In genomic region chr2:27745673-27746620, GRCm38 (mm10) we compare ENCODE assay signal across 8 mouse cellular contexts.
DNase-seq lines count a peak whose midpoint lies in the region; ATAC-seq and TF ChIP-seq lines count a peak whose summit lies in the region.

No protein-coding gene starts in this region.

- no peaks in the 10 kb centered on the region for H3K9me3 ChIP-seq in heart, embryonic 11.5 days (replicated peaks; ENCODE audit: control insufficient read depth, low read length)
- H3K9me3 ChIP-seq in midbrain, embryonic 13.5 days: no peaks in the 10 kb centered on the region

- 0 out of 2 replicates have a peak, but pooled peaks have one; percentile 23 for ATAC-seq in heart, embryonic 11.5 days (replicated peaks; ENCODE audit: insufficient number of reproducible peaks, low FRiP score, low TSS enrichment)
- ATAC-seq in midbrain, embryonic 13.5 days: peak; percentile 39; the same call in 1 of the 2 replicates

- H3K4me1 ChIP-seq in kidney, adult 2 months (ENCODE audit: control insufficient read depth, insufficient read depth, low read length): peaks cover 19% of the 10 kb centered on the region
- H3K4me1 ChIP-seq in heart, embryonic 11.5 days (ENCODE audit: control insufficient read depth, insufficient read depth, low read length): peaks cover 33% of the 10 kb centered on the region
- peaks cover 49% of the 10 kb centered on the region for H3K4me1 ChIP-seq in midbrain, embryonic 13.5 days (replicated peaks)

- H3K27me3 ChIP-seq in kidney, adult 2 months (replicated peaks; ENCODE audit: control insufficient read depth, insufficient read depth, low read length): no peaks in the 10 kb centered on the region
- peaks cover 47% of the 10 kb centered on the region for H3K27me3 ChIP-seq in heart, embryonic 11.5 days (ENCODE audit: control insufficient read depth, insufficient read depth, low read length)
- no peaks in the 10 kb centered on the region for H3K27me3 ChIP-seq in midbrain, embryonic 13.5 days

- DNase-seq in kidney, adult 2 months: peak; percentile 53
- no peak for DNase-seq in kidney, adult 18-20 months
- DNase-seq in adrenal gland, postnatal 36 days: peak; percentile 20 to 39
- DNase-seq in left cerebral cortex, postnatal 14 days (ENCODE audit: low spot score in 2 of 2): peak; percentile 62 to 68
- no peak for DNase-seq in cerebellum, adult 9-11 months
- DNase-seq in adipocyte (ENCODE audit: low spot score): no peak

- H3K4me3 ChIP-seq in kidney, adult 2 months (ENCODE audit: insufficient read depth, low read depth, low read length): no peak overlapping the region
- no peak overlapping the region for H3K4me3 ChIP-seq in heart, embryonic 11.5 days (ENCODE audit: low read depth, low read length)
- H3K4me3 ChIP-seq in midbrain, embryonic 13.5 days (replicated peaks): no peak overlapping the region

- H3K9ac ChIP-seq in heart, embryonic 11.5 days (ENCODE audit: low read depth, low read length): no peak overlapping the region
- H3K9ac ChIP-seq in midbrain, embryonic 13.5 days (replicated peaks): peak overlapping the region; percentile 7; the same call in 1 of the 2 replicates

- H3K36me3 ChIP-seq in kidney, adult 2 months (ENCODE audit: control insufficient read depth, insufficient read depth, low read length): no peaks in the 10 kb centered on the region; the same call in 1 of the 2 replicates
- peaks cover 9% of the 10 kb centered on the region for H3K36me3 ChIP-seq in heart, embryonic 11.5 days (ENCODE audit: control insufficient read depth, insufficient read depth, low read length)
- H3K36me3 ChIP-seq in midbrain, embryonic 13.5 days: peaks cover 10% of the 10 kb centered on the region

- H3K4me2 ChIP-seq in heart, embryonic 11.5 days: no peak overlapping the region
- no peak overlapping the region for H3K4me2 ChIP-seq in midbrain, embryonic 13.5 days (replicated peaks)

- no peak for TF ChIP-seq POLR2A in kidney, adult 2 months (IDR thresholded peaks at IDR 0.05; ENCODE audit: low read depth, low read length)

- TF ChIP-seq CTCF in kidney, adult 2 months (conservative IDR thresholded peaks at IDR 0.05; ENCODE audit: insufficient read depth, insufficient read length, low read depth, low read length): 0 out of 2 replicates have a peak, but pooled peaks have one; percentile 2

- intact Hi-C loops in left cerebral cortex, postnatal 14 days (cut with DNase I): no loop called here

- peak overlapping the region; percentile 47 for H3K27ac ChIP-seq in kidney, adult 2 months (ENCODE audit: insufficient read depth, low read depth, low read length)
- H3K27ac ChIP-seq in heart, embryonic 11.5 days (ENCODE audit: low read depth, low read length): no peak overlapping the region
- H3K27ac ChIP-seq in midbrain, embryonic 13.5 days: peak overlapping the region; percentile 61

- WGBS in kidney, adult 2 months: 48% methylated on average over 18 of the region's 18 CpGs
- WGBS in heart, embryonic 11.5 days (ENCODE audit: insufficient replicate concordance): 28% methylated on average over 18 of the region's 18 CpGs
- 21% methylated on average over 18 of the region's 18 CpGs for WGBS in midbrain, embryonic 13.5 days

Comparison
In these comparisons a context has a peak if more than half of its experiments do, and no peak if none do; other contexts are left out.
1. DNase-seq: peak in kidney, adult 2 months (single experiment), adrenal gland, postnatal 36 days (2 of 2) and left cerebral cortex, postnatal 14 days (2 of 2); none in kidney, adult 18-20 months (single experiment), cerebellum, adult 9-11 months (single experiment) and adipocyte (single experiment).